In the genomic region with DNA sequence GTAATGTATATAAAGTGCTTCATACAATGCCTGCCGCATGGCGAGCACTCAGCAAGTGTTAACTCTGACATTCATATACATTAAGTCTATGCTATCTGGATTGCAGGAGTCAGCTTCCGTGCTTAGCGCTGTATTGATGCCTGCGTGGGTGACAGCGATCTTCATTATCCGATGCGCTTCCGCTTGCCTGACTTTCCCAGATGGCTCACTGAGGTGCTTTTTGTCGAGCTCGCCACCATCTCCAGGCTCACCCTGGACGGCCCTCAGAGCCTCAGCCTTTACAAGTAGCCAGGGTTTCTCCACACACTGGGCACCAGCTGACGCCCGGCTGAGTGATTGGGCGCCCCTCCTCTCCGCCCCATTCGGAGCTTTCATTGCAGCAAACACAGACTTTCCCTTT, we compare ENCODE assay signal across 15 mouse cellular contexts. TPM values are rescaled to one million over a fixed set of nuclear protein-coding genes. Genes with fewer than 3 reads are reported as not detected.
DNase-seq lines count a peak whose midpoint lies in the region; ATAC-seq lines count a peak whose summit lies in the region.
"Had no signal": no experiment of that assay in that cellular context is flagged by ENCODE, and none has a peak within 500 bp of the region (broad histone marks: within the 10 kb centered on the region; RNA-seq: fewer than 3 reads in every experiment).

No protein-coding gene starts in this region.

- peak overlapping the region; percentile 29; the same call in 1 of the 2 replicates for H3K4me2 ChIP-seq in heart, embryonic 13.5 days
- peak overlapping the region; percentile 31 for H3K4me2 ChIP-seq in forebrain, embryonic 12.5 days
- 0 out of 2 replicates have a peak overlapping the region, but pooled peaks have one; percentile 9 for H3K4me2 ChIP-seq in intestine, embryonic 15.5 days (replicated peaks)
- H3K4me2 ChIP-seq in neural tube, embryonic 14.5 days (ENCODE audit: low read depth, low read length): peak overlapping the region; percentile 29
- H3K4me2 ChIP-seq: lung, embryonic 14.5 days had no signal

- H3K4me3 ChIP-seq in heart, embryonic 13.5 days: no peak overlapping the region
- no peak overlapping the region for H3K4me3 ChIP-seq in forebrain, embryonic 12.5 days (replicated peaks)
- H3K4me3 ChIP-seq in intestine, embryonic 15.5 days (replicated peaks): no peak overlapping the region
- no peak overlapping the region for H3K4me3 ChIP-seq in neural tube, embryonic 14.5 days (ENCODE audit: low read depth, low read length)
- H3K4me3 ChIP-seq: heart, embryonic 10.5 days; limb, embryonic 10.5 days had no signal

- H3K27me3 ChIP-seq in heart, embryonic 13.5 days (replicated peaks): no peaks in the 10 kb centered on the region
- H3K27me3 ChIP-seq in forebrain, embryonic 12.5 days: no peaks in the 10 kb centered on the region
- H3K27me3 ChIP-seq in intestine, embryonic 15.5 days (replicated peaks): no peaks in the 10 kb centered on the region
- no peaks in the 10 kb centered on the region for H3K27me3 ChIP-seq in neural tube, embryonic 14.5 days (ENCODE audit: control insufficient read depth, insufficient read depth, low read length)

- DNase-seq in heart, postnatal 25 days (ENCODE audit: low spot score): no peak
- no peak for DNase-seq in heart, postnatal 14 days
- DNase-seq in kidney, postnatal 10 days: no peak
- no peak for DNase-seq in cerebellum, adult 11 months
- DNase-seq: adrenal gland, postnatal 14 days; cerebellum, adult 2 months; kidney, adult 9 months; lung, embryonic 14.5 days; right cerebral cortex, postnatal 25 days had no signal

- no peaks in the 10 kb centered on the region; the same call in 1 of the 2 replicates for H3K4me1 ChIP-seq in heart, embryonic 13.5 days
- H3K4me1 ChIP-seq in forebrain, embryonic 12.5 days: peaks cover 20% of the 10 kb centered on the region; the same call in 1 of the 2 replicates
- H3K4me1 ChIP-seq in intestine, embryonic 15.5 days (replicated peaks): peaks cover 6% of the 10 kb centered on the region; the same call in 1 of the 2 replicates
- peaks cover 5% of the 10 kb centered on the region; the same call in 1 of the 2 replicates for H3K4me1 ChIP-seq in neural tube, embryonic 14.5 days (ENCODE audit: control insufficient read depth, insufficient read depth, low read length)
- H3K4me1 ChIP-seq: heart, embryonic 10.5 days; limb, embryonic 10.5 days had no signal

- intact Hi-C loops in heart, postnatal 25 days (cut with DNase I): no loop called here
- intact Hi-C loops in heart, postnatal 14 days (cut with DNase I): no loop called here

- WGBS in heart, embryonic 13.5 days: 57% methylated on average over 17 of the region's 17 CpGs
- 35% methylated on average over 17 of the region's 17 CpGs for WGBS in forebrain, embryonic 12.5 days
- WGBS in intestine, embryonic 15.5 days: 53% methylated on average over 17 of the region's 17 CpGs
- 25% methylated on average over 17 of the region's 17 CpGs for WGBS in neural tube, embryonic 14.5 days

- ATAC-seq in heart, embryonic 13.5 days (ENCODE audit: extremely low read depth, insufficient number of reproducible peaks, low FRiP score, low TSS enrichment): no peak
- ATAC-seq in forebrain, embryonic 12.5 days (ENCODE audit: low FRiP score): peak; percentile 82
- ATAC-seq in intestine, embryonic 15.5 days: no peak
- peak; percentile 48; the same call in 1 of the 2 replicates for ATAC-seq in neural tube, embryonic 14.5 days (ENCODE audit: low read depth)

- no peaks in the 10 kb centered on the region for H3K36me3 ChIP-seq in heart, embryonic 13.5 days
- H3K36me3 ChIP-seq in forebrain, embryonic 12.5 days (replicated peaks): no peaks in the 10 kb centered on the region
- no peaks in the 10 kb centered on the region for H3K36me3 ChIP-seq in intestine, embryonic 15.5 days
- H3K36me3 ChIP-seq in neural tube, embryonic 14.5 days (ENCODE audit: control insufficient read depth, insufficient read depth, low read length): no peaks in the 10 kb centered on the region
- H3K36me3 ChIP-seq: heart, embryonic 10.5 days; limb, embryonic 10.5 days had no signal

- no peak overlapping the region for H3K9ac ChIP-seq in heart, embryonic 13.5 days
- no peak overlapping the region for H3K9ac ChIP-seq in forebrain, embryonic 12.5 days
- no peak overlapping the region for H3K9ac ChIP-seq in intestine, embryonic 15.5 days
- H3K9ac ChIP-seq in neural tube, embryonic 14.5 days (replicated peaks; ENCODE audit: low read depth, low read length): no peak overlapping the region
- H3K9ac ChIP-seq: lung, embryonic 14.5 days had no signal

- H3K9me3 ChIP-seq in heart, embryonic 13.5 days: peaks cover 4% of the 10 kb centered on the region
- H3K9me3 ChIP-seq in forebrain, embryonic 12.5 days: no peaks in the 10 kb centered on the region
- H3K9me3 ChIP-seq in intestine, embryonic 15.5 days: no peaks in the 10 kb centered on the region
- no peaks in the 10 kb centered on the region for H3K9me3 ChIP-seq in neural tube, embryonic 14.5 days (ENCODE audit: control insufficient read depth, low read length)
- H3K9me3 ChIP-seq: heart, embryonic 10.5 days; limb, embryonic 10.5 days had no signal

- no peak overlapping the region for H3K27ac ChIP-seq in heart, embryonic 13.5 days (replicated peaks)
- no peak overlapping the region for H3K27ac ChIP-seq in forebrain, embryonic 12.5 days
- no peak overlapping the region for H3K27ac ChIP-seq in intestine, embryonic 15.5 days
- no peak overlapping the region for H3K27ac ChIP-seq in neural tube, embryonic 14.5 days (ENCODE audit: low read depth, low read length)
- H3K27ac ChIP-seq: heart, embryonic 10.5 days; limb, embryonic 10.5 days had no signal

RNA-seq across cellular contexts. Expression of gene Bcl9, which starts 26.3 kb away (rescaled TPM):
- 37.7 and 39.9 TPM in 2 replicates for polyA plus RNA-seq in heart, embryonic 13.5 days (2015; fragmentation: Nextera tagmentation; extraction: Ambion mirVana)
- 10 to 100 TPM; 18.8 to 22.5 TPM for total RNA-seq in heart, postnatal 25 days (2021)
- 82.8 and 91.9 TPM in 2 replicates for polyA plus RNA-seq in forebrain, embryonic 12.5 days (2016; fragmentation: Nextera tagmentation; extraction: Ambion mirVana)
- 46.2 and 47.0 TPM in 2 replicates for polyA plus RNA-seq in intestine, embryonic 15.5 days (2015; fragmentation: Nextera tagmentation; extraction: Ambion mirVana)
- 57.0 and 60.7 TPM in 2 replicates for polyA plus RNA-seq in neural tube, embryonic 14.5 days (2014; fragmentation: Nextera tagmentation; extraction: Ambion mirVana)
- total RNA-seq in heart, postnatal 14 days (2021): 10 to 100 TPM; 24.6 to 27.2 TPM

Comparison
In these comparisons a context has a peak if more than half of its experiments do, and no peak if none do; other contexts are left out.
1. ATAC-seq: peak in forebrain, embryonic 12.5 days (single experiment) and neural tube, embryonic 14.5 days (single experiment); none in heart, embryonic 13.5 days (single experiment) and intestine, embryonic 15.5 days (single experiment).
2. Peak in every context shown above with its lines, with median percentiles within 50 percentile points of each other: H3K4me2 ChIP-seq.